Mouse (Mus musculus) hindlimb bud, embryonic 11.5 days (tissue): ENCODE measurements at regions not wholly inside any gene's neighbourhood (a gene's known extent, or its start where the extent isn't known, plus 50 kb on each side); places are given as distances from the start of the nearest gene placed in this dataset.
A peak's percentile ranks its signal among the peaks of the same experiment; 100 is the strongest.

Experiments
- DNase-seq: peaks from one replicate; pipeline ENCODE4 v3.0.0-alpha.2; 2012; ENCODE audit warnings: low read depth, low spot score; ENCODE audit errors: extremely low spot score

GRCm38 (mm10) chr13:56350705-56351400 is 54.5 kb upstream of the Cxcl14 start:
- peak; percentile 12 for DNase-seq

- no peak for DNase-seq
These were observed 55.0 kb upstream of the Cxcl14 start for GRCm38 (mm10) chr13:56351401-56351735.

DNA sequence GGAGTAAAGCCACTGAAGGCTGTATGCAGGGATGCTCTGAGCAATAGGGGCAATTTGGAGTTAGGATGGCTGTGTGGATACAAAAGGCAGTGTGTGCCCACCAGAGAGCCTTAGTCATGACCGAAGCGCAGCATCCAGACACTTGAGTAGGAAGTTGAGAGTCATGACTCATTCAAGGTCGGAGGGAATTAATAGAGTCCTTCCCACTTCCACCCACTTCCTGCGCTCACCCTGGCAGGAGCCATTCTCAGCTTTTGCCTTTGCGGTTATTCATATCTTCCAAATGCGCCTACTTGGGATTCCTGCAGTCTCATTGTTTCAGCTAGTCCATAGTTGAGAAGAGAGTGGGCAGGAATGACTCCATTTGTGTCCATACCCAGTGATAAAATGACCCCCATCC is 56.1 kb upstream of the Cxcl14 start:
- DNase-seq, result no peak

- DNase-seq, result no peak
These were observed 56.7 kb upstream of the Cxcl14 start for GRCm38 (mm10) chr13:56352839-56353605.

DNA sequence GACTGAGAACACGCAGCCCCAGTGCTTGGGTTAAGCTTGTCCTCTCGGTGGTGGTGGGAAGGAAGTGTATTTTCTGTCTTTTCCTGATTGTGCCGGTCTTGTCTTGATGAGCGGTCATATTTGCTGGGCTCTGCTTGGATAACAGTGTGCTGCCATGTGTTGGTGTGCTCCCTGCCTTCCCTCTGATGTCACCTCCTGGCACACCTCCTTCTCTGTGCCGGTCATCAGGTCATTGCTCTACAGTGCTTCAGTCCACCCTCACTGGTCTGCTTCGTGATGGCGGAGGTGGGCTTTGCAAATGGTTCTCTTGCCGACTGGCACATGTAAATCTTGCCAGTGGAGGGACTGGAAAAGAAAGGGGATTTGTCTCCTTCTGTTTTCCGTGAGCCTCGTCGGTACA is 57.6 kb upstream of the Cxcl14 start:
- no peak for DNase-seq

DNA sequence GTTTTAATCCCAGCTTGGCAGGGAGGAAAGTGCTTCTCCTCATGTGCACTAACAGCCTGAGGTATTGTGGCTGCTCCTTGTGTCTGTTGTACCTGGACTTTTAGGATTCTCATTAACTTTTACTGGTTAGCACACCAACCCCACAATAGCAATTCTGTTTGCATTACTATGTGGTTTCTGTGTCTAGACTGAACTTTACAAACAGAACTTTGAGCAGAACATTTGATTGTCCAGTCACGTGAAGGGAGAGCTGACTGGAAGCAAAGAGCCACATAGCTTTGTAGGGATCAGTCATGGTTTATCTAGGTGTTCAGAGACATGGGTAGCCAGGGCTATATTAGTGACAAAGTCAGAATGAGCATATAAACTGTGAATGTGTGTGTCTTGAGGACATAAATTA is 58.3 kb upstream of the Cxcl14 start:
- DNase-seq, result no peak

- DNase-seq, result no peak
These were observed 60.6 kb upstream of the Cxcl14 start for GRCm38 (mm10) chr13:56356999-56357398.

GRCm38 (mm10) chr13:56357955-56358354 is 61.6 kb upstream of the Cxcl14 start:
- DNase-seq, result no peak

- no peak for DNase-seq
These were observed 62.5 kb upstream of the Cxcl14 start for GRCm38 (mm10) chr13:56358827-56359226.

DNA sequence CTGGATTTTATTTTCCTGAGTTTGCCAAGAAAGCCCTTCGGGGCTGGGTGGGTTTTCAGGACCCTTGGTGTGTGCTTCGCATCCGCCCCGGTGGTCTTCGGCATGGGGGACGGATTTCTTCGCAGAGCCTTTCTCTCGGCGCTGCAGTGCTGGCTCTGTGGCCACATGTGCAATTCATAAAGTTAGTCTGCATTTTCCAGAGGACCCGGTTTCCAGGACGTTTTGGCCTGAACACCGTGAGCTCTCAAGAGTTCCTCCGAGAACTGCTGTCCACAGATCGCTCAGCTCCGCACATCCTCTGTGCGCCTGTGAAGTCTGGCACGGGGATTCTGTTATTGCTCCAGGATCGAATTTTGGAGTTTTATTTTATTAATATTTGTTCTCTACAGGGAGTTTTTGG is 63.2 kb upstream of the Cxcl14 start:
- DNase-seq, result no peak

GRCm38 (mm10) chr13:56360803-56361202 is 64.5 kb upstream of the Cxcl14 start:
- no peak for DNase-seq

GRCm38 (mm10) chr13:56362238-56362637 is 64.2 kb upstream of the Gm3045 start:
- DNase-seq, result no peak

DNA sequence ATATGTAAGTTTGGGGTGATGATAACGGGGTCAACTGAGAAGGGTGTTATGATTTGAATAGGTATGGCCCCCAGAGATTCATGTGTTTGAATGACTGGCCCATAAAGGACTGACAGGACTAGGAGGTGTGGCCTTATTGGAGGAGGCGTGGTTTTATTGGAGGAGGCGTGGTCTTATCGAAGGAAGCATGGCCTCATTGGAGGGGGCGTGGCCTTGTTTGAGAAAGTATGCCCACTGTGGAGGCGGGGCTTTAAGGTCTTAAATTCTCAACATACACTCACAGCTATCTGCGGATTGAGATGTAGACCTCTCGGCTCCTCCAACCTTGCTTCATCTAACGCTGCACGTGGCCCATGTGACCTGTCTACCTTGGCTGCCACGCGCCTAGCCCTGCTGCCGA is 63.7 kb upstream of the Gm3045 start:
- DNase-seq, result no peak

GRCm38 (mm10) chr13:56369600-56369999 is 56.8 kb upstream of the Gm3045 start:
- DNase-seq, result no peak

DNA sequence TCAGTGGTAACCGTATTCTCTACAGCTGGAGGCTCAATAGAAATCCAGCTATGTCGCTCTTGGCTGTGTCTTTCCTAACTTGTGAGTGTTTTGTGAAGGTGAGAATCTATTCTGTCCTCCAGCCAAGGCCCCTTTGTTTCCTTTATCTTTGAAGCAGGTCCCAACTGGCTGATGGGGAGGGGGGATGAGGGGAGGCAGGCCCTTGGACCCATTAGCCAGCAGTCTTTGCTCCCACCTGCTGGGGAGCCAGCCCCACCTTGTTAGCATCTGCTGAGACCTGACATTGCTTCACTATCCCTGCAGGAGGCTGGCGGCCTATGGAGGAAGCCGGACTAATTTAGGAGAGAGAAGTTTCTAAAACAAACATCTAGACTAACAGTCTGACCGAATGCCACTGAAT is 55.0 kb upstream of the Gm3045 start:
- no peak for DNase-seq

GRCm38 (mm10) chr13:56372003-56372725 is 54.2 kb upstream of the Gm3045 start:
- DNase-seq, result no peak

GRCm38 (mm10) chr13:56372727-56373126 is 53.7 kb upstream of the Gm3045 start:
- DNase-seq, result no peak
